Mouse (Mus musculus): ENCODE data around the gene Edrf1.

- TF ChIP-seq POLR2A (IDR thresholded peaks at IDR 0.05; ENCODE audit: borderline replicate concordance, insufficient read depth, low read length) (no peak), CTCF (IDR thresholded peaks at IDR 0.05; ENCODE audit: borderline replicate concordance, insufficient read depth, low read depth, low read length) (no peak)
These were observed 10.0 kb upstream of the Edrf1 start for GRCm38 (mm10) chr7:133627184-133627936.
